Mouse (Mus musculus) midbrain, embryonic 11.5 days (tissue): ENCODE results near the gene 1700003F12Rik. TPM values are rescaled to one million over a fixed set of nuclear protein-coding genes. Genes with fewer than 3 reads are reported as not detected.

Source experiments
- ATAC-seq: fragments of 200-750 bp; cut with Nextera tagmentation; 2 replicates; pipeline ENCODE4 v1.8.0; 2017; ENCODE audit warnings: moderate TSS enrichment, moderate library complexity; ENCODE audit not compliant: low FRiP score
- DNase-seq: peaks from one replicate; pipeline ENCODE4 v3.0.0; 2015; ENCODE audit warnings: low spot score; ENCODE audit errors: missing footprints
- H3K27ac ChIP-seq: fragments of 300-500 bp; sonication (generic); 2 replicates; pipeline ENCODE4 v1.5.1; 2014; ENCODE audit warnings: low read depth, low read length
- H3K27me3 ChIP-seq: fragments of 300-500 bp; sonication (generic); 2 replicates; pipeline ENCODE4 v1.6.1; 2014; ENCODE audit warnings: mild to moderate bottlenecking, low read length, moderate library complexity, mixed read lengths; ENCODE audit not compliant: control insufficient read depth, insufficient read depth
- H3K36me3 ChIP-seq: fragments of 300-500 bp; sonication (generic); 2 replicates; pipeline ENCODE4 v1.6.1; 2014; ENCODE audit warnings: mild to moderate bottlenecking, low read length, moderate library complexity, mixed read lengths; ENCODE audit not compliant: control insufficient read depth, insufficient read depth
- H3K4me1 ChIP-seq: fragments of 300-500 bp; sonication (generic); 2 replicates; pipeline ENCODE4 v1.6.1; 2014; ENCODE audit warnings: low read length; ENCODE audit not compliant: control insufficient read depth, insufficient read depth
- H3K4me2 ChIP-seq: fragments of 300-500 bp; sonication (generic); 2 replicates; pipeline ENCODE4 v1.6.1; 2014; ENCODE audit warnings: mild to moderate bottlenecking, moderate library complexity
- H3K4me3 ChIP-seq: fragments of 300-500 bp; sonication (generic); 2 replicates; pipeline ENCODE4 v1.5.1; 2014; ENCODE audit warnings: low read depth, low read length
- H3K9ac ChIP-seq: fragments of 300-500 bp; sonication (generic); 2 replicates; pipeline ENCODE4 v1.6.1; 2014; ENCODE audit warnings: low read length
- H3K9me3 ChIP-seq: fragments of 300-500 bp; sonication (generic); 2 replicates; pipeline ENCODE4 v1.6.1; 2016; ENCODE audit warnings: low read length; ENCODE audit not compliant: control insufficient read depth
- WGBS: fragments of 180-500 bp; shearing (Covaris S2); extraction: QIAGEN DNeasy Blood & Tissue Kit; methylation state at CpG from one replicate; pipeline ENCODE4 v1.1.7; 2014; 5-methylcytosine and 5-hydroxymethylcytosine counted together
- polyA plus RNA-seq: library from polyadenylated mRNA; unstranded; fragments of >200 nt; fragmentation: Nextera tagmentation; extraction: Ambion mirVana; gene quantifications from 2 replicates; pipeline ENCODE4 v1.2.1, GENCODE M21; 2014

The 1700003F12Rik gene
- polyA plus RNA-seq, 1 experiment from 2014 or later, result 2.6 TPM

DNA sequence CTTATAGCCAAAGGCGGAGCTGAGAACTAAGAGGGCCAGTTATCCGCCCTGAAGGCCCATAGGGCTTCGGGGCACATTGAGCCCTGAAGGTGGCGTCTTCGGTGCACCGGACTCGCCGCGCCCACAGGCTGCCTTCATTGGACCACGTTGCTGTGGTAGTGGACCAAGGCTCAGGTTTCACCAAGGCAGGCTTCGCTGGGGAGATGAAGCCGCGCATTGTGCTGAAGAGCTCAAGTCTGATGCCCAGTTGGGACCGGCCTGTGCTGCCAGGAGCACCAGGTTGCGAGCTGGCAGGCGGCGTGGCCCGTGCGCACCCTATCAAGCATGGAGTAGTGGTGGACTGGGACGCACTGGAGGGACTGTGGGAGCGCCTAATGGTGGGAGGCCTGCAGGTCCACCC is 5.0 kb downstream of the 1700003F12Rik start:
- no peak for DNase-seq
- peaks cover 20% of the 10 kb centered on the region for H3K27me3 ChIP-seq
- H3K27ac ChIP-seq, result no peak overlapping the region
- H3K4me3 ChIP-seq, result no peak overlapping the region
- peak overlapping the region; percentile 22; the same call in 1 of the 2 replicates for H3K4me2 ChIP-seq
- peaks cover 15% of the 10 kb centered on the region for H3K4me1 ChIP-seq
- H3K9ac ChIP-seq, result 0 out of 2 replicates have a peak overlapping the region, but pooled peaks have one; percentile 14
- 32% methylated on average over 21 of the region's 21 CpGs for WGBS
- H3K36me3 ChIP-seq, result peaks cover 3% of the 10 kb centered on the region; the same call in 1 of the 2 replicates
- 0 out of 2 replicates have a peak, but pooled peaks have one; percentile 2 for ATAC-seq
- H3K9me3 ChIP-seq, result no peaks in the 10 kb centered on the region

DNA sequence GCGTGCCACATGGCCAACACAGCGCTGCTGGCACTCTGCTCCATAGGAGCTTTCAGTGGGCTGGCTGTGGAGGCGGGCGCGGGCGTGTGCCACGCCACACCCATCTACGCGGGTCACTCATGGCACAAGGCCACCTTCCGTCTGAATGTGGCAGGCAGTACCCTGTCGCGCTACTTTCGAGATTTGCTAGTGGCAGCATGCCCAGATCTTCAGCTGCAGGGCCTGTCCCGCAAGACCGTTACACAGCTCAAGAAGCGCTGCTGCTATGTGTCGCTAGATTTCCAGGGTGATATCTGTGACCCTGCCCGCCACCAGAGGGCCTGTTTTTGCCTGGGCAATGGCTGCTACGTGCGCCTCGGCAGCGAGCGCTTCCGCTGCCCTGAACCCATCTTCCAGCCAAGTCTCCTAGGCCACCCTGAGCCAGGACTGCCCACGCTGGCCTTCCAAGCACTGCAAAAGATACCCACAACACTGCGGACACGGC is 5.6 kb downstream of the 1700003F12Rik start:
- ATAC-seq (peak; percentile 14; the same call in 1 of the 2 replicates), DNase-seq (peak; percentile 89)
- H3K36me3 ChIP-seq, result peaks cover 3% of the 10 kb centered on the region; the same call in 1 of the 2 replicates
- H3K9me3 ChIP-seq, result no peaks in the 10 kb centered on the region
- peak overlapping the region; percentile 22; the same call in 1 of the 2 replicates for H3K4me2 ChIP-seq
- H3K27ac ChIP-seq, result no peak overlapping the region
- H3K4me3 ChIP-seq, result no peak overlapping the region
- H3K4me1 ChIP-seq, result peaks cover 16% of the 10 kb centered on the region
- 31% methylated on average over 27 of the region's 27 CpGs for WGBS
- 0 out of 2 replicates have a peak overlapping the region, but pooled peaks have one; percentile 14 for H3K9ac ChIP-seq
- H3K27me3 ChIP-seq, result peaks cover 20% of the 10 kb centered on the region

DNA sequence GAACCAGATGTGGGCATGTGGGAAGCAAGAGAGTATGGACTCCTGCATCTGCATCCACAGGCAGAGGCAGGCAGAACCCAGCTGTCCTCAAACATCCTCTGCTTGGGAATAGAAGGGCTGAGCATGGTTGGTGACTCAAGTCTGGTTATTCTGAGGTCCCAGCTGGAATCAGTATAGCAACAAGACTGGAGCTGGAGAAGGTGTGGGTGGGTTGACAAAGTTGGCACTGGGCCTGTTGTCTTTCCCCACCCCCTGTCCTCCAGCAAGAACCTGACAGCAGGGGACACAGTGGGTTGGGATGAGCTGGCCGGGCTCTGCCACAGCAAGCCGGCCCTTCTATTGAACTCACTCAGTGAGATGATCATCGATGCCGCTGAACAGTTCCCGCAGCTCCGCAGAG is 8.3 kb downstream of the 1700003F12Rik start:
- peaks cover 17% of the 10 kb centered on the region for H3K27me3 ChIP-seq
- H3K4me2 ChIP-seq, result no peak overlapping the region
- H3K36me3 ChIP-seq, result peaks cover 3% of the 10 kb centered on the region; the same call in 1 of the 2 replicates
- H3K27ac ChIP-seq, result no peak overlapping the region
- 83% methylated on average over 6 of the region's 6 CpGs for WGBS
- H3K4me3 ChIP-seq, result no peak overlapping the region
- DNase-seq (no peak), ATAC-seq (no peak)
- peaks cover 18% of the 10 kb centered on the region for H3K4me1 ChIP-seq
- no peaks in the 10 kb centered on the region for H3K9me3 ChIP-seq
- no peak overlapping the region for H3K9ac ChIP-seq

DNA sequence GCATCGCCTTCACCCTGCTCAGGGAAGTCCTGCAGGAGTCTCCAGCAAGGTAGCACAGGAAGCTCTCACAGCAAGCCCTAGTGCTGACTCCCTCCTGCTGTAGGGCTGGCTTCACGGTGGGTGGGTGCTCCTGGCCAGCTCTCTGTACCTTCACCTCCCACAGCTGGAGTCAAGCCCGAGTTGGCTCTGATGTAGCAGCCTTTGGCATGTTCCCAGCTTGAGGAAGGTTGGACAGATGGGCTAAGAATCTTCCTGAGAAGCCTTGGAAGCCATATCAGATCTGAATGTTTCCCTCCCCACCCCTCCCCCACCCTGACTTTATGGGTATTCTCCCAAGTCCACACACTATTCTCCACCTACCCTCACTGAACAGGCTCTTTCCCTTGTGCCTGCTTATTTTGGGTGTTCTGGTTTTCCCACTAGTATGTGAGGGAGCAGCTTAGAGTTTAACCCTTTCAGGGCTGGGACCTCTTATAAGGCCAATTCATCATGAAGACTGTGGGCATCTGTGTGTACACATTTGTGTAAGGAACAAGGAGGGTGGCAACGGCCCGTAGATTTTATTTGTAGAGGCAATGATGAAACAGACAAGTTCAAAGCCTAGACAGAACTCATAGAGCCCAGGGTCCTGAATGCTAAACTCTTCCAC is 10.4 kb downstream of the 1700003F12Rik start:
- Histone ChIP-seq H3K27ac (no peak overlapping the region), H3K4me1 (peaks cover 14% of the 10 kb centered on the region), H3K9me3 (no peaks in the 10 kb centered on the region), H3K36me3 (peaks cover 10% of the 10 kb centered on the region), H3K27me3 (no peaks in the 10 kb centered on the region; the same call in 1 of the 2 replicates), H3K9ac (no peak overlapping the region), H3K4me3 (no peak overlapping the region), H3K4me2 (no peak overlapping the region)
- WGBS, result 57% methylated on average over 5 of the region's 5 CpGs
- no peak for DNase-seq
- ATAC-seq, result no peak

DNA sequence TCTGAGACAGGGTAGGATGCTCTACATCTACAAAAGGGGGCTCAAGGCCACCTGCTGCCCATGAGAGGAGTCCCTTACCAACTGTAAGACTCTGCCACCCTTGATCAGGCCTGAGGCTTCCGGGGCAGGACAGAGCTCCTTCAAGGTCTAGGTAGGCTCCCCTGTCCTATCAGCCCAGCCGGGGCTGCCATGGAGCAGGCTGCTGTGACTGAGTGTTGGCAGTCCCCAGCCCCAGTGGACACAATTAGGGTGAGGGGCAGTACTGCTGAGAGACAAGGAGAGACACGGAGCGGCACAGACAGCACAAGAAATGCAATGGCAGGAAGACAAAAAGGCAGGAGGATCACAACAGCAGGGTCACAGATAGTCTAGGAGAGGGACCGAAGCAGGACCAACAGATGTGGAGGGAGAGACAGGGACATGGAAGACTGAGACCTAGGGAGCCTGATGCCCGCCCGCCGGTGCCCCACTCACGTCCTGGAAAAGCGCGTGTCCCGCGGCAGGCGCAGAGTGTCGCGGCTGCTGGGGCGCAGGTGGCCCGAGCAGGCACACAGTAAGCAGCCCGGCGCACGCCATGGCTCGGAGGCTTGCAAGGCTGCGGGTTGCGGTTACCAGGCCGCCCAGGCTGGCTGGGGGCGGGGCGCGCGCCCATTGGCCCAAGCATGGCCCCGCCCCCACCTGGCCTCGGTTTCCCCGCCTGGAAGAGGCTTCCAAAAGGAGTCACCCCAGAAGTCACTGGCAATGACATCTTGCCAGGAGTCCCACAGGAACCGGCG is 11.6 kb downstream of the 1700003F12Rik start, which contains the start of gene Necab3:
Gene Necab3, minus strand, starts transcription at position 627 of the 776 bp plus-strand sequence.
- Histone ChIP-seq H3K9me3 (no peaks in the 10 kb centered on the region), H3K36me3 (peaks cover 13% of the 10 kb centered on the region), H3K27me3 (no peaks in the 10 kb centered on the region), H3K4me1 (peaks cover 12% of the 10 kb centered on the region), H3K27ac (0 out of 2 replicates have a peak within 1 kb of the TSS, but pooled peaks have one; percentile 25), H3K4me2 (peak within 1 kb of the TSS; percentile 55), H3K4me3 (peak within 1 kb of the TSS; percentile 23), H3K9ac (peak within 1 kb of the TSS; percentile 63)
- ATAC-seq (peak; percentile 78), DNase-seq (peak; percentile 94)
- 3% methylated on average over 34 of the region's 34 CpGs for WGBS

DNA sequence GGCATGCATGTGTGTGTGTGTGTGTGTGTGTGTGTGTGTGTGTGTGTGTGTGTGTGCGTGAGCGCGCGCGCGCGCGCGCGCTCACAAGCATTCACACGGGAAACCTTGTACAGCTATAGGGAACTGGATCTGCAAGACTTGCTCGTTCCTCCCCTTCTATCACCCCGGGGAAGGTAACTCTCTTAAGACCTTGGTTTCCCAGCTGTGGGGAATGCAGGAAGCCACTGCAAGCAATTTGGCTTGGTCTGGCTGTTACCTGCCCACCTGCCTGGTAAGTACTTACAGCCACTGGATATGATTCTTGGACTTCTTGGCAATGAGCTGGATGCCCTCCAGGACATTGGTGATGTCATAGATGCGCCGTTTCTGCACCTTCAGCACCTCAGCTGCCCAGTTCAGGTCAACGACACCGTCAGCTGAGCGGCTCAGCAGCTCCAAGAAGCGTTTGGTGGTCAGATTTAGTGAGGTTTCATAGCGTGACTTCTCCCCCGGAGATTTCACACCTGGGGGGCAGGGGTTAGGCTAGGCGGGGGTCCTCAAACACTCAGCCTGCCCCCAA is 16.8 kb downstream of the 1700003F12Rik start:
- H3K27ac ChIP-seq, result no peak overlapping the region
- H3K4me3 ChIP-seq, result no peak overlapping the region
- H3K4me1 ChIP-seq, result peaks cover 32% of the 10 kb centered on the region
- ATAC-seq (no peak), DNase-seq (no peak)
- no peak overlapping the region for H3K9ac ChIP-seq
- H3K4me2 ChIP-seq, result no peak overlapping the region
- H3K27me3 ChIP-seq, result no peaks in the 10 kb centered on the region
- WGBS, result 93% methylated on average over 22 of the region's 22 CpGs
- H3K36me3 ChIP-seq, result peaks cover 13% of the 10 kb centered on the region
- H3K9me3 ChIP-seq, result no peaks in the 10 kb centered on the region

DNA sequence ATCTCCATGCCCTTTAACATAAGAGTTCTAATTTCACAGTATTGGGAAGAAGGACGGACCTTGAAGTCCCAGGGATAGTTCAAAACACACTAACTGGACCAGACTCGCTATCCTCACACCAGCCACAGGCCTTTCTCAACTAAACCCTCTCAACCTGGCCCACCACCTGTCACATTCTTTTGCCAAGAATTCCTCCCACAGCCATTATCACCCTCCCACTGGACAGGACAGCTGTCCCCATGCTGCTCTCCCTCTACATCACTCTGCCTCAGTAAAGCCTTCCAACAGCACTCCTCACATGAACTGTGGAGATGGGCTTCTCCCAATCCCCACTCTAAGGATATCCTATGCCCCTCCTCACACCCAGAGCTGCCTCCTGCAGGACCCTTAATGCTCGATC is 18.7 kb downstream of the 1700003F12Rik start:
- H3K27ac ChIP-seq, result no peak overlapping the region
- no peak overlapping the region for H3K4me2 ChIP-seq
- H3K36me3 ChIP-seq, result peaks cover 13% of the 10 kb centered on the region
- DNase-seq (no peak), ATAC-seq (no peak)
- 73% methylated on average over 3 of the region's 3 CpGs for WGBS
- H3K9me3 ChIP-seq, result no peaks in the 10 kb centered on the region
- H3K9ac ChIP-seq, result no peak overlapping the region
- H3K4me3 ChIP-seq, result no peak overlapping the region
- H3K27me3 ChIP-seq, result no peaks in the 10 kb centered on the region
- peaks cover 31% of the 10 kb centered on the region for H3K4me1 ChIP-seq

DNA sequence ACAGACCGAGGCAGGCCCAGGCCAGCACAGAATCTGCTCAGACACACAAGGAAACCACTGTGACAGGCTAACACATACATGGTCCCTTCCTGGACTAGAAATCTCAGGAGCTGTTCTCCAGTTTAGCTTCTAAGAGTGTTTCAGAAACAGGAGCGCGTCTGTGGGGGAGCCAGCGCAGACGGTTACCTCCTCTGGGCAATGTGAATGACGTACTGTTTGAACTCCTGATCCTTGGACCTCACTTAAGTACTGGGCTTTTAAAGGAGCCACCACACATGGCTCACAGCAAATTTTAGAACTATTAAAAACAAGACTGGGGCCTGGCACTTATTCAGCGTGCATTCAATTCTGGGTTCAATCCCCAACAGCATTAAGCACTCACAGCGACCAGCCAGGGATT is 19.8 kb downstream of the 1700003F12Rik start:
- Histone ChIP-seq H3K36me3 (peaks cover 7% of the 10 kb centered on the region; the same call in 1 of the 2 replicates), H3K27ac (no peak overlapping the region), H3K4me3 (no peak overlapping the region), H3K4me2 (peak overlapping the region; percentile 15; the same call in 1 of the 2 replicates), H3K27me3 (no peaks in the 10 kb centered on the region), H3K4me1 (peaks cover 35% of the 10 kb centered on the region), H3K9me3 (no peaks in the 10 kb centered on the region), H3K9ac (0 out of 2 replicates have a peak overlapping the region, but pooled peaks have one; percentile 38)
- WGBS, result 66% methylated on average over 8 of the region's 8 CpGs
- ATAC-seq (no peak), DNase-seq (no peak)
